Mouse (Mus musculus) kidney, adult 2 months (tissue): ENCODE results near the gene Zp2.

ENCODE experiments used
- CTCF ChIP-seq: fragments of 200-500 bp; conservative IDR thresholded peaks from 2 replicates; pipeline ENCODE4 v1.5.1; 2011; ENCODE audit warnings: low read depth, mild to moderate bottlenecking, control low read depth, low read length, moderate library complexity, mixed read lengths; ENCODE audit not compliant: insufficient read depth, insufficient read length
- POLR2A ChIP-seq: fragments of 200-500 bp; IDR thresholded peaks from one replicate; pipeline ENCODE4 v1.6.1; 2011; ENCODE audit warnings: low read depth, low read length, control low read depth

DNA sequence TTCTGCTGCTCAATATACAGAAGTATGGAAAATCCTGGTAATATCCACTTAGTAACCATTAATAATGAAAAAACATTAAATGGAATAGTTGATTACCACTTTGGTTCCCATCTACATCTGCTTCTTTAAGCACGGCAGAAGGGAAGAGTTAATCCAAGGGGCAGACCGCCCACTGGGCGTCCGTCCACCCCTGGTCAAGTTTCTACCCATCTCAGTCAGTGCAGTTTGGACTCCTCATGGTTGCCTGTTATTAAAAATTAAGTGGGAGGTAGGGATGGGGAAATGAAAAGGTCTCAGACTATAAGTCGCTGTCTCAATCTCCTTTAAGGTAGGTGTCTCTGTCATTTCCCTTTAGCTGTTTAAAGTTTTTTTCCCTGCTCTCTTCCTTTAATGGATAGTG, 43.9 kb upstream of the Zp2 start:
- no peak for TF ChIP-seq CTCF
- TF ChIP-seq POLR2A: no peak
